Mouse (Mus musculus) cerebellum, postnatal 14 days (tissue): ENCODE data around the gene Ddx58.
A peak's percentile ranks its signal among the peaks of the same experiment; 100 is the strongest.

Experiments used
- DNase-seq, 2 experiments: peaks; one replicate each; pipeline ENCODE4 v3.0.0; 2021; ENCODE audit warnings: mixed read lengths in 2 of 2

The Ddx58 gene

GRCm38 (mm10) chr4:40180046-40180445, 59.6 kb downstream of the Ddx58 start:
- DNase-seq = no peak

DNA sequence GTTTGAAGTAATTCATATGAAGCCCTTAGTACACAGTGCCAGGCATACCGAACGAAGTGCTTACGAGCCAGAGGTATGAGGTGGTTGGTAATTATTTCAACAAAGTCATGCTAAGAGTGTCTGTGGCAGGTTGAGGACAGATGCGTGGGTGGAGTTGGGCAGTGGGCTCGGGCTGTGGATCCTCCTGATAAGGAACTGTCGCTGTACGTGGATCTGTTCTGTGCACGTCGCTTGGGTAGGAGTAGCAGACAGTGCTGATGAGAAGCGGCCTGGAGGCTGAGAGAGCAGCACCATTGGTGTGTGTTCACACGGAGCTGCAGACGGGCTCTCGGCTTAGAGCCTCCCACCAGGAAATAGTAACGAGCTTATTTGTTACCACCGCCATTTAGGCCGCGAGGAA, 61.0 kb downstream of the Ddx58 start:
- no peak for DNase-seq

GRCm38 (mm10) chr4:40174321-40174720, 65.3 kb downstream of the Ddx58 start:
- DNase-seq = no peak

- no peak for DNase-seq
Observed at GRCm38 (mm10) chr4:40172336-40172735, 67.3 kb downstream of the Ddx58 start.

GRCm38 (mm10) chr4:40171477-40171876, 68.2 kb downstream of the Ddx58 start:
- DNase-seq = no peak

DNA sequence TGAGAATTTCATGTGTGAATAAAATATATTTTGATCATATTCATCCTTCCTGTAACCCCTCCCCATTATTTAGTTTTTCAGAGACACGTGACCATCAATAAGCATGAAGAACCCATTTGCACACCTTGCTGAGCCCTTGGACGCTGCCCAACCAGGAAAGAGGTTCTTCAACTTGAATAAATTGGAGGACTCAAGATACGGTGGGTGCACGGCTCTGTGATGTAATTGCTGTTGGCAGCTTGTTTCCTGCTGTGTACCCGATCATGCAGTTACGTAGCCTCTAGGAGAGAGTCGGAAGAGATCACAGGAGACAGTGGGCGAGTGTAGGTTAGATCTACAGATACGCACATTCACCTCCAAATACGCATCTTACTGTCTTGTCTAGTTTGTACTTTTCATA, 76.0 kb downstream of the Ddx58 start:
- peak; percentile 14 to 38 for DNase-seq

- no peak for DNase-seq
Observed at GRCm38 (mm10) chr4:40160591-40161434, 78.8 kb downstream of the Ddx58 start.

DNA sequence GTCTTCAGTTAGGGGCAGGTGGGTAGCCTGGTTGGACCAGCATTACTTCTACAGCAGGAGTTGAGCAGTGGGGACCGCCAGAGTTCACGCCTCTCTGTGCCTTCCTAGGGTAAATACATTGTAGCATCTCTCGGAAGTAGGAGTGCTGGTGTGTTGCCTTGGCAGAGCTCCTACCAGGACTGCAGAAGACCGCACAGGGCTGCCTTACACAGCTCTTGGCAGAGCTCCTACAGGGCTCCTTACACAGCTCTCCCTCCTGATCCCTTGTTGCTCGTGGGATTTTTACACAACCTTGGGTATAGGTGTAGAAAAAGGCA, 81.4 kb downstream of the Ddx58 start:
- DNase-seq = peak; percentile 19 to 36

GRCm38 (mm10) chr4:40157500-40158223, 82.0 kb downstream of the Ddx58 start:
- DNase-seq = no peak

- DNase-seq = no peak
Observed at GRCm38 (mm10) chr4:40156582-40157499, 82.8 kb downstream of the Ddx58 start.

- no peak for DNase-seq
Observed at GRCm38 (mm10) chr4:40156153-40156552, 83.5 kb downstream of the Ddx58 start.

GRCm38 (mm10) chr4:40155467-40155999, 84.1 kb downstream of the Ddx58 start:
- DNase-seq = no peak

- DNase-seq = no peak
Observed at GRCm38 (mm10) chr4:40154751-40155150, 84.9 kb downstream of the Ddx58 start.
